Mouse (Mus musculus): ENCODE data around the gene Ndufaf7. TPM values are rescaled to one million over a fixed set of nuclear protein-coding genes. Genes with fewer than 3 reads are reported as not detected.
A peak's percentile ranks its signal among the peaks of the same experiment; 100 is the strongest.

The Ndufaf7 gene
- total RNA-seq, 2 experiments from 2014 or later = 56.2 to 60.6 TPM

DNA sequence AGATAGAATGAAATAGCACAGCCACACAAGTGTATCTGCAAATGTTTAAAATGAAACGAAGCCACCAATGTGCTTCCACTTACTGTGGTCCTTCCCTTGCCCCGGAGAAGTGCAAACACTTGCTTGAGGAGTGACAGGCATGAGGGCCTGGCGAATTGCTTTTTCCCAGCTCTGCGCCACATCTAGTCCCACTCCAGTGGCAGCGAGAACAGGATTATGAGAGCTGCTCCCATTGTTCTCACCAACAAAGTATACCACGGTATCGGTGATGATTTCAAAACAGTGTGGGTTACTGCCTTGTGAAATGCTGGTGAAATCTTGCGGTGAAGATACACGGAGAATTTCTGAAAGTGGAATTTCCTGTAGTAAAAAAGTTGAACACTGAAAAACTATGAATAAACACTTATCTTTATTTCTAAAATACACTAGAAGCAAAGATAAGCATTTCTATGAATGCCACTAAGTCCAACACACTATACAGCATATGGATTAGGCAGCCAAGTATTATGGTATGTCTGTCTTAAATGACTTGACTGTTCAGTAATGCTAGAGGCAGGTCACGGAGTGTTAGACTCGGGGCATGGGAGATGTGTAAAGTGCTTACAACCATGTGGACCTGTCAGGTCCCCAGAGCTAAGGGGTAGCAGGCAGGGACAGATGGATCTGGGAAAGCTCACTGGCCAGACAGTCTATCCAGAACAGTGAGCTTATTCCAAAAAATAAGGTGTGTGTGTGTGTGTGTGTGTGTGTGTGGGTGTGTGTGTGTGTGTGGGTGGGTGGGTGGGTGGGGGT, 29.4 kb downstream of the Ndufaf7 start:
- no peak for DNase-seq (ENCODE audit: extremely low spot score in 1 of 2, low spot score in 2 of 2)
- no peak overlapping the region for H3K4me3 ChIP-seq
- H3K27ac ChIP-seq = no peak overlapping the region
- no peak for TF ChIP-seq CTCF (IDR thresholded peaks at IDR 0.05)
- intact Hi-C loops (cut with DNase I) = no loop called here

DNA sequence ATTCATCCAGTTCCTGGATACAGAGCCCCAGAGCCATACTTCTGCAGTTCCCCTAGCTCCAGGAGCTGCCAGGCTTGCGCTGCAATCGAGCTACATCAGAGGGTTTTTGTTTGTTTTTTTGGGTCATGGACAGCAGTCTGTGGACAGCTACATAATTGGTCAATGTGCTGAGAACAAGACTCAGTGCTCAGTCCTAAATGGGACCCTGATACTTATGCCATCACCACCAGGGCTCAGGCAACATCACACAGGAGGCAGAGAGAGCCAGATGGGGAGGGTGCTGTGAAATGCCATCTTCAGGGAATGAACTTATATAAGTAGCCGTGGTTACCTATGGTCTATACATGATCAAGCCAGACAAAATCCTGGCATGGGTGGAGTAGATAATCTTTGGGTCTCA, 31.6 kb downstream of the Ndufaf7 start:
- Histone ChIP-seq H3K27ac (no peak overlapping the region), H3K4me3 (no peak overlapping the region)
- no peak for DNase-seq (ENCODE audit: extremely low spot score in 1 of 2, low spot score in 2 of 2)
- TF ChIP-seq CTCF (IDR thresholded peaks at IDR 0.05) = no peak
- intact Hi-C loops (cut with DNase I) = no loop called here

DNA sequence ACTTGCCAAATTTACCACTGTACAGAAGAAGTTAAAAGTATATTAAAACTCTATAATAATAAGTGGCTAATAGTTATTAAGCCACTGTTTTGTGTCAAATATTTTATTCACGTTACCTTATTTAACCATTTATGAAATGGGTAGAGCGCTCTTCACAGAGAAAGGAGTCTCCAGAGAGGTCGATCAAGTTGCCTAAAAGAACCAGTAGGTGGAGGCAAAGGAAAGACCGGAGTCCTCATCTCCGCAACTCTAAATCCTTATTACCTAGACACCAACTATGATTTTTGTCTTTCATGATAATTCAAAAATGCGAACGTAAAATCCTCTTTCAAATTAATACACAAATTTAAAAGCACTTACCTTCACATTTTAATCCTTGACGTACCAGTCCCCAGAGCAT, 46.2 kb downstream of the Ndufaf7 start:
- Histone ChIP-seq H3K4me3 (no peak overlapping the region), H3K27ac (no peak overlapping the region)
- peak; percentile 33 for TF ChIP-seq CTCF (IDR thresholded peaks at IDR 0.05)
- no peak for DNase-seq (ENCODE audit: extremely low spot score in 1 of 2, low spot score in 2 of 2)
- intact Hi-C loops (cut with DNase I) = no loop called here

DNA sequence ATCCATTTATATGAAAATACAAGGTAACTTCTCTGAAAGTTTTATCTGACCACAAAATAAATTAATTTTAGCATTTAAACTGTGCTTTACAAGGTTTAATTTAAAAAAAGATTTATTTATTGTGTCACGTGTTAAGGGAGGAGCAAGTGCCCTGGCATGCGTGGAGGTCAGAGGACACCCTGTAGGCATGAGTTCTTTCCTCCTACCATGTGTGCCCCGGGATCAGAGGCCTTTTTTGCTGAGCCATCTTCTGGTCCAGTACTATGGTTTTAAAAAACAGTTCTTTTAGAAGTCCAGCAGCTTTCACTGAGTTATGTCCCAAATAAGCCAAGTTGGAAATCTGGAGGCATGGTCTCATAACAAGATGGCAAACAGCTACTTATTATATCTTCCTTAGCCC, 46.8 kb downstream of the Ndufaf7 start:
- intact Hi-C loops (cut with DNase I) = no loop called here
- TF ChIP-seq CTCF (IDR thresholded peaks at IDR 0.05) = no peak
- no peak for DNase-seq (ENCODE audit: extremely low spot score in 1 of 2, low spot score in 2 of 2)
- Histone ChIP-seq H3K27ac (no peak overlapping the region), H3K4me3 (no peak overlapping the region)

DNA sequence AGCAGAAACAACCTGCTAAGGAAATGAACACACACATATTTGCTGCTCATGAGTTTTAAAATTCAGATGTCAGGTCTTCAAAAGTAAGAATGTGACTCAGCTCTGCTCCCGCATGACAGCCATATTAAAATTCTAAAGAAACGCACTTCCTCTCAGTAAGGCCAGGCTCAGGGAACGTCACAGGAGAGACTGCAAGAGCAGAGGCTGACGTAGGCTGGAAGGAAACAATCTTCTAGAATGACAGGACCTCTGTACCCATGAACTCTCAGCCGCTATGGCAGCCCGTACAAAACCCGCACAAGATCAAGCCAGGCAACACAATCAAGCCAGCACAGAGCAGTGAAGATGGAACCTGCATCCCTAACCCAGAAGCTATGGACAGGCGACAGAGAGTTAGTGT, 52.1 kb downstream of the Ndufaf7 start:
- intact Hi-C loops (cut with DNase I) = no loop called here
- no peak for DNase-seq (ENCODE audit: extremely low spot score in 1 of 2, low spot score in 2 of 2)
- H3K27ac ChIP-seq = no peak overlapping the region
- no peak for TF ChIP-seq CTCF (IDR thresholded peaks at IDR 0.05)
- H3K4me3 ChIP-seq = no peak overlapping the region

DNA sequence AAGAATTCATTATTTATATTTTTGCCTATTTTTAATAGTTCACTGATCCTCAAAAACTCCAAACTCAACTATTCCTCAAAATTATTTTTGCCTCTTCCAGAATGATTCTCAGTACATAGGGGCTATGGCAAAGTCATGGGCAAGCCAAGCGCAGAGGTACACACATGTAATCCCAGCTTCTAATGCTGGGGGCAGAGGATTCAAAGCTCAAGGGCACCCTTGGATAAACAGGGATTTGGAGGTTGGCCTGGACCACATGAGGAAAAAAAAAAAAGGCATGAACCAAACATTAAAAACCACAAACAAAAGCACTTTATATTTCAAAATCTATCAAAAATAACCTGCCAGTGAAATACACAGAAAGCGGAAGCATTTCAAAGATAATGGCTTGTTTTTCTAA, 54.6 kb downstream of the Ndufaf7 start:
- intact Hi-C loops (cut with DNase I) = no loop called here
- no peak for DNase-seq (ENCODE audit: extremely low spot score in 1 of 2, low spot score in 2 of 2)
- H3K27ac ChIP-seq = no peak overlapping the region; the same call in 1 of the 2 replicates
- no peak overlapping the region for H3K4me3 ChIP-seq
- no peak for TF ChIP-seq CTCF (IDR thresholded peaks at IDR 0.05)

DNA sequence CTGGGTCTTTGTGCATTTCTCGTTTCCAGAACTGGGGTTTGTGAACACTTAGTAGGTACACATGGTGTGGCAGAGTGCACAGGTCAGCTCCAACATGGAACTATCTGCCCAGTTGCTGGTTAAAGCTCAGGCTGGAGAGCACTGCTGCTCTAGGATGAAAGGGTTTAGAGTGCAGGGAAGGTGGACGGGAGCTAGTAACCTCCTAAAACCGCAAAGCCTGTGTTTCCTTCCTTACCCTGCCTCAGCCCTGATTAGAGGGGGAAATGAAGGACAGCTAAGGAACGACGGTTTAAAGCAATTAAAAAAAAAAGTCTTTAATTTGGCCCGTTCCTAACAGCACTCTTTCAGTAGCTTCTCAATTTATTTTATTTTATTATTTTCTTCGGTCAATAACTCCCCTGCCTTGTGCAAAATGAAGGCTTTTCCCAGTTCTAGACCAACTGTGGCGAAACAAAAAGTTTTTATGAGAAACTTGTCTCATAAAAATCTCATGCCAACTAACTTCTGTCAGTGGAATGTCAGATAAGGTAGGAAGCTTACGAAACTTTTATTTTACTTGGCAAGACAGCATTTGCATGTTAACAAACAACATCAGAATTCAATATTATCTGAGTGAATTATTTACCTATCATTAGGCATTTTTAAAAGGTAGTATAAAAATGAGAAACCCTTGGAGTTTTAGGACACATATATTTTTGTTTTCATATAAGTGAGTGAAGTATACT, 55.5 kb downstream of the Ndufaf7 start:
- no peak for TF ChIP-seq CTCF (IDR thresholded peaks at IDR 0.05)
- H3K27ac ChIP-seq = peak overlapping the region; percentile 64; the same call in 1 of the 2 replicates
- intact Hi-C loops (cut with DNase I) = no loop called here
- no peak for DNase-seq (ENCODE audit: extremely low spot score in 1 of 2, low spot score in 2 of 2)
- H3K4me3 ChIP-seq = no peak overlapping the region

DNA sequence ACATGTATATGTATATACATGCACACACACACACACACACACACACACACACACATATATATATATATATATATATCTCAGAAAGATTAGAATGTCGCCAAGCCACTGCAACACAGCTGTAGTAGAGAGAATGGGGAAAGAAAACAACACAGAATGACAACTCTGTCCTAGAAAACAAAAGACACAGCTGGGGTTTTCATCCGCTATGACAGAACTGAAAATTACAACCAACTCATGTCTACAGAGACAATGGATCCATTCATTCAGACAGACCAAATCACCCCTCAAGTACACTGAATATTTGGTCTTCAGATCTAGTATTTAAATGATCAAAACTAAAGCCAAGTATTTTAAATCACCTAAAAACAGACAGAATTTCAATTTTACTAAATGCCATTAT, 56.7 kb downstream of the Ndufaf7 start:
- intact Hi-C loops (cut with DNase I) = no loop called here
- no peak for TF ChIP-seq CTCF (IDR thresholded peaks at IDR 0.05)
- Histone ChIP-seq H3K27ac (peak overlapping the region; percentile 42), H3K4me3 (no peak overlapping the region)
- no peak for DNase-seq (ENCODE audit: extremely low spot score in 1 of 2, low spot score in 2 of 2)

DNA sequence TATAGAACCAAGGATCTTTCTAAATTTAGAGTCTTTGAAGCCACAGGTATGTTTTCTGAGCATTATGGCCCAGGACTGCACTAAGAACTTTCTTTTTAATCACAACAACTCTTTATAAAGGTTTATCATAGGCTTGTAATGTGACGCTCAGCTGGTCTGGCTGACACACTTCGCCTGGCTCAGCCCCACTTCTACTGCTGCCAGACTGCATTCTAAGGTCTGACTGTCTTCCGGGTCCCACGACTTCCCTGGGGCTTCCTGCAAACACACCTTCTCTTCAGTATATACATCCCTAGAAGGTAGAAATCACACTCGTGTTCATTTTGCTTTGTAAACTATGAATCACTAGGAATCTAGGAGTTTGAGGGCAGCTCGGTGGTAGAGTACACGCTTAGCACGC, 57.4 kb downstream of the Ndufaf7 start:
- no peak for TF ChIP-seq CTCF (IDR thresholded peaks at IDR 0.05)
- intact Hi-C loops (cut with DNase I) = no loop called here
- DNase-seq (ENCODE audit: extremely low spot score in 1 of 2, low spot score in 2 of 2) = no peak
- Histone ChIP-seq H3K4me3 (no peak overlapping the region), H3K27ac (peak overlapping the region; percentile 42)

DNA sequence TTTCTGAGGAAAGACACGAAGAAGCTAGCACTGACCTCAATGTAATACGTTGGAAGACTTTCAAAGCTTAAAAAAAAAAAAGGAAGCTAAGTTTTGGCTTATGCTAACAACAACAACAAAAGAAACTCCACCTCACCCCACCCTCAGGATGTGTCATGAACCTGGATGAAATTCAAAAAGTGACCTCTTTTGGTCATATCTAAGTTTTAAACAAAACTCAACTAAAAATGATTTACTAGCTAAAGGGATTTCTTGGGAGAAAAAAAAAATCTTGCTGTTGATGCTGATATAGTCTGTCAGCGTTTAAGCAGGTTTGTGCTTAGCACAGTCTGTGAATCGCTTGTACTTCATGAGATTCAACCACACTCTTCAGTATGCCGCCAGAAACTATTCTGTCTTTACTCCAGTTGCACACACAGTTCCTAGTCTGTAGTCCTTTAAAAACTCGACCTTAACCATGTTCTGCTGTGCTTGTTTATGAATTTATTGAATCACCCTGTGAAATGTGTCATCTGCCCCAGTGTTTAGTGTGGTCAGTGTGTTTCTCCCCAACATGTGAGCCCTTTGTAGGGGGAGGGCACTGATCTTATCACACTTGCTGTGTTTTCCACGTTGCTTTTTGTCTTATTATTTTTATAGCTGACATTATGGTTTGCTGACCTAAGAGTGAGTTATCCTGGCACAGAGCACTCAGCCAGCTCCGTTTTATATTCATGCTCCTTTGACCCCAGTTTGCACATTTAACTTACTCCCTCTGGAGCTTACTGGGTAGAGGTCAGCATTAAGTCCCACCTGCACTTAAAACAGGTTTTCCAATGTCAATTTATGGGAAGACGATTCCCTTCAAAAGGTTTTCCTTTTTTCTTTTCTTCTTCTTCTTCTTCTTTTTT, 58.2 kb downstream of the Ndufaf7 start:
- intact Hi-C loops (cut with DNase I) = no loop called here
- Histone ChIP-seq H3K27ac (peak overlapping the region; percentile 40; the same call in 1 of the 2 replicates), H3K4me3 (no peak overlapping the region)
- TF ChIP-seq CTCF (IDR thresholded peaks at IDR 0.05) = no peak
- DNase-seq (ENCODE audit: extremely low spot score in 1 of 2, low spot score in 2 of 2) = no peak

Other genes with a start within 250 kb of the Ndufaf7 start
- 10 to 100 TPM; 58.1 to 65.7 TPM for gene Strn, start 199.9 kb upstream of the Ndufaf7 start, total RNA-seq (2021)
- 10 to 100 TPM; 56.7 to 59.8 TPM for gene Heatr5b, start 101.8 kb upstream of the Ndufaf7 start, total RNA-seq (2021)
- gene Gpatch11, start 101.6 kb upstream of the Ndufaf7 start, total RNA-seq (2021) = 10 to 100 TPM; 38.6 to 42.8 TPM
- gene Eif2ak2, start 54.6 kb upstream of the Ndufaf7 start, total RNA-seq (2021) = 1 to 10 TPM; 4.6 to 5.5 TPM
- gene Sult6b1, start 30.1 kb upstream of the Ndufaf7 start, total RNA-seq (2021) = under 1 TPM in 1 of 2 experiments, not detected in 1; 0.79 TPM
- 10 to 100 TPM; 25.3 to 28.9 TPM for gene Cebpzos, start 20.6 kb upstream of the Ndufaf7 start, total RNA-seq (2021)
- gene Cebpz, start 70 bp upstream of the Ndufaf7 start, total RNA-seq (2021) = 10 to 100 TPM; 32.9 to 34.0 TPM
- gene Prkd3, start 83.7 kb downstream of the Ndufaf7 start, total RNA-seq (2021) = 10 to 100 TPM in 1 of 2 experiments, 1 to 10 TPM in 1; 9.3 to 10.9 TPM
- 10 to 100 TPM in 1 of 2 experiments, 1 to 10 TPM in 1; 9.1 to 11.5 TPM for gene Qpct, start 114.8 kb downstream of the Ndufaf7 start, total RNA-seq (2021)

All from left cerebral cortex, adult 2 months (tissue).